Comparison of ENCODE assay signal across 12 mouse cellular contexts in the genomic region with DNA sequence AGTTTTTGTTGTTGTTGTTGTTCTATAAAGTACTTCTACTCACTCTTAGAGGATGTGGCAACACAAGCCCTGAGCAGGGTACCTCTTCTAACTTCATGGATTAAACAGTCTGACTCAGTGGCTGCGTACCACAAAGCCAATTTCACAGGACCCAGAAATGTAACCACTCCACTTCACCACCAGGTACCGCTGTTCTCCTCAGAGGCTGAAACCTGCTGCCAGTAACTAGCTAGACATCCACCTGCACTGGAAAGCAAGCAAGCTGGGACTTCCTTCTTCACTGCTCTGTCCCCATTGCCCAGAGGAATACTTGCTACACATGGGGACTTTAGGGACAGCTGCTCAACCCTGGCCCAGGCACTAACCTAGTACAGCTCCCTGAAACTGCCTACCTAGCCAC. TPM values are rescaled to one million over a fixed set of nuclear protein-coding genes. Genes with fewer than 3 reads are reported as not detected.
A peak's percentile ranks its signal among the peaks of the same experiment; 100 is the strongest.
DNase-seq lines count a peak whose midpoint lies in the region; ATAC-seq and TF ChIP-seq lines count a peak whose summit lies in the region.
"Had no signal": no experiment of that assay in that cellular context is flagged by ENCODE, and none has a peak within 500 bp of the region (broad histone marks: within the 10 kb centered on the region; RNA-seq: fewer than 3 reads in every experiment).

No protein-coding gene starts in this region.

- peak; percentile 49 for TF ChIP-seq CTCF in cerebellum, adult 2 months (IDR thresholded peaks at IDR 0.05; ENCODE audit: borderline replicate concordance, insufficient read depth, low read depth, low read length)
- TF ChIP-seq CTCF in liver, postnatal 0 days (IDR thresholded peaks at IDR 0.05; ENCODE audit: low read depth) = peak; percentile 61

- H3K4me3 ChIP-seq in cerebellum, adult 2 months (replicated peaks; ENCODE audit: insufficient read depth, low read depth, low read length) = no peak overlapping the region
- H3K4me3 ChIP-seq in liver, postnatal 0 days (ENCODE audit: low read depth, low read length) = no peak overlapping the region
- no peak overlapping the region for H3K4me3 ChIP-seq in liver, embryonic 11.5 days (ENCODE audit: low read depth, low read length)
- no peak overlapping the region for H3K4me3 ChIP-seq in hindbrain, embryonic 12.5 days
- H3K4me3 ChIP-seq in forebrain, embryonic 10.5 days = no peak overlapping the region
- H3K4me3 ChIP-seq: heart, embryonic 10.5 days; limb, embryonic 12.5 days had no signal

- H3K27ac ChIP-seq in cerebellum, adult 2 months (ENCODE audit: insufficient read depth, low read length) = no peak overlapping the region
- H3K27ac ChIP-seq in liver, postnatal 0 days (ENCODE audit: low read depth) = no peak overlapping the region
- H3K27ac ChIP-seq in liver, embryonic 11.5 days (ENCODE audit: low read depth, low read length) = no peak overlapping the region
- no peak overlapping the region for H3K27ac ChIP-seq in hindbrain, embryonic 12.5 days
- no peak overlapping the region for H3K27ac ChIP-seq in forebrain, embryonic 10.5 days
- H3K27ac ChIP-seq: heart, embryonic 10.5 days; limb, embryonic 12.5 days had no signal

- no peak for DNase-seq in cerebellum, adult 2 months
- no peak for DNase-seq in cerebellum, postnatal 14 days
- no peak for DNase-seq in liver, postnatal 0 days
- DNase-seq in liver, embryonic 11.5 days (ENCODE audit: low spot score) = no peak
- peak; percentile 65 for DNase-seq in R1 (ENCODE audit: low read depth, low spot score)
- peak; percentile 63 for DNase-seq in lung, postnatal 36 days
- DNase-seq in forebrain, embryonic 10.5 days (ENCODE audit: extremely low spot score, low spot score) = no peak
- DNase-seq: cerebellum, postnatal 36 days had no signal

- TF ChIP-seq EP300 in liver, postnatal 0 days (IDR thresholded peaks at IDR 0.05; ENCODE audit: low read depth) = no peak

- H3K36me3 ChIP-seq in liver, postnatal 0 days (replicated peaks; ENCODE audit: insufficient read depth, low read length) = no peaks in the 10 kb centered on the region
- no peaks in the 10 kb centered on the region for H3K36me3 ChIP-seq in liver, embryonic 11.5 days (ENCODE audit: control insufficient read depth, insufficient read depth, low read length)
- H3K36me3 ChIP-seq in hindbrain, embryonic 12.5 days = no peaks in the 10 kb centered on the region
- H3K36me3 ChIP-seq in forebrain, embryonic 10.5 days (replicated peaks) = no peaks in the 10 kb centered on the region
- H3K36me3 ChIP-seq: heart, embryonic 10.5 days; limb, embryonic 12.5 days had no signal

- no peak for ATAC-seq in liver, postnatal 0 days
- ATAC-seq in liver, embryonic 11.5 days (replicated peaks; ENCODE audit: low FRiP score) = no peak
- ATAC-seq in hindbrain, embryonic 12.5 days (ENCODE audit: low FRiP score) = no peak
- ATAC-seq: hindbrain, embryonic 16.5 days had no signal

- WGBS in cerebellum, adult 2 months = 72% methylated on average over 2 of the region's 2 CpGs
- 76% methylated on average over 2 of the region's 2 CpGs for WGBS in liver, postnatal 0 days (ENCODE audit: insufficient replicate concordance)
- 73% methylated on average over 2 of the region's 2 CpGs for WGBS in liver, embryonic 11.5 days
- WGBS in hindbrain, embryonic 12.5 days = 67% methylated on average over 2 of the region's 2 CpGs
- WGBS in forebrain, embryonic 10.5 days = 72% methylated on average over 2 of the region's 2 CpGs

- H3K4me2 ChIP-seq in liver, postnatal 0 days (ENCODE audit: low read depth, low read length) = no peak overlapping the region
- H3K4me2 ChIP-seq in liver, embryonic 11.5 days = no peak overlapping the region
- no peak overlapping the region for H3K4me2 ChIP-seq in hindbrain, embryonic 12.5 days (replicated peaks)
- H3K4me2 ChIP-seq: limb, embryonic 12.5 days had no signal

- no peak overlapping the region for H3K9ac ChIP-seq in liver, postnatal 0 days (replicated peaks)
- H3K9ac ChIP-seq in liver, embryonic 11.5 days (ENCODE audit: low read depth, low read length) = no peak overlapping the region
- no peak overlapping the region for H3K9ac ChIP-seq in hindbrain, embryonic 12.5 days
- H3K9ac ChIP-seq: limb, embryonic 12.5 days had no signal

- H3K9me3 ChIP-seq in liver, postnatal 0 days (ENCODE audit: low read length) = no peaks in the 10 kb centered on the region
- no peaks in the 10 kb centered on the region for H3K9me3 ChIP-seq in liver, embryonic 11.5 days (ENCODE audit: control insufficient read depth, low read length)
- no peaks in the 10 kb centered on the region for H3K9me3 ChIP-seq in hindbrain, embryonic 12.5 days (replicated peaks)
- no peaks in the 10 kb centered on the region for H3K9me3 ChIP-seq in forebrain, embryonic 10.5 days
- H3K9me3 ChIP-seq: heart, embryonic 10.5 days; limb, embryonic 12.5 days had no signal

- H3K4me1 ChIP-seq in cerebellum, adult 2 months (ENCODE audit: control insufficient read depth, insufficient read depth, low read length) = peaks cover 6% of the 10 kb centered on the region
- H3K4me1 ChIP-seq in liver, postnatal 0 days (ENCODE audit: insufficient read depth) = 0 out of 2 replicates have a peak, but pooled peaks cover 2% of the 10 kb centered on the region
- H3K4me1 ChIP-seq in liver, embryonic 11.5 days (replicated peaks; ENCODE audit: control insufficient read depth, insufficient read depth, low read length) = peaks cover 5% of the 10 kb centered on the region; the same call in 1 of the 2 replicates
- H3K4me1 ChIP-seq in hindbrain, embryonic 12.5 days = peaks cover 16% of the 10 kb centered on the region
- peaks cover 31% of the 10 kb centered on the region for H3K4me1 ChIP-seq in forebrain, embryonic 10.5 days

- no peak for TF ChIP-seq POLR2A in cerebellum, adult 2 months (IDR thresholded peaks at IDR 0.05; ENCODE audit: borderline replicate concordance, insufficient read depth, low read length)

- no peaks in the 10 kb centered on the region for H3K27me3 ChIP-seq in cerebellum, adult 2 months (ENCODE audit: control insufficient read depth, insufficient read depth, low read length)
- H3K27me3 ChIP-seq in liver, postnatal 0 days (ENCODE audit: insufficient read depth, low read length) = no peaks in the 10 kb centered on the region
- H3K27me3 ChIP-seq in liver, embryonic 11.5 days (replicated peaks; ENCODE audit: control insufficient read depth, insufficient read depth, low read length) = no peaks in the 10 kb centered on the region
- H3K27me3 ChIP-seq in hindbrain, embryonic 12.5 days = no peaks in the 10 kb centered on the region
- H3K27me3 ChIP-seq in forebrain, embryonic 10.5 days (ENCODE audit: poor library complexity, severe bottlenecking) = no peaks in the 10 kb centered on the region
- H3K27me3 ChIP-seq: limb, embryonic 12.5 days had no signal

RNA-seq across cellular contexts. Expression of gene Smurf1, which starts 58.1 kb away (rescaled TPM):
- 21.6 and 21.9 TPM in 2 replicates for polyA plus RNA-seq in cerebellum, adult 2 months (2012; rRNA removed)
- 2.1 and 2.2 TPM in 2 replicates for polyA plus RNA-seq in liver, postnatal 0 days (2015; fragmentation: Nextera tagmentation; extraction: Ambion mirVana)
- 8.6 and 9.2 TPM in 2 replicates for polyA plus RNA-seq in liver, embryonic 11.5 days (2014; fragmentation: Nextera tagmentation; extraction: Ambion mirVana)
- polyA plus RNA-seq in hindbrain, embryonic 12.5 days (2016; fragmentation: Nextera tagmentation; extraction: Ambion mirVana) = 32.6 and 33.3 TPM in 2 replicates
- 12.1 and 13.0 TPM in 2 replicates for polyA plus RNA-seq in forebrain, embryonic 10.5 days (2016; fragmentation: Nextera tagmentation; extraction: Ambion mirVana)

Comparison
In these comparisons a context has a peak if more than half of its experiments do, and no peak if none do; other contexts are left out.
1. DNase-seq: peak in R1 (single experiment) and lung, postnatal 36 days (single experiment); none in cerebellum, adult 2 months (0 of 2), cerebellum, postnatal 14 days (0 of 2), liver, postnatal 0 days (single experiment), liver, embryonic 11.5 days (single experiment) and forebrain, embryonic 10.5 days (single experiment).